Mouse (Mus musculus) lung, postnatal 10 days (tissue): Measurements from ENCODE around the gene Eif4h.

Experiments used
- DNase-seq: peaks from one replicate; pipeline ENCODE4 v3.0.0; 2021

Eif4h gene

GRCm38 (mm10) chr5:134647394-134647793 lies 8.1 kb upstream of the Eif4h start:
- no peak for DNase-seq

GRCm38 (mm10) chr5:134646461-134646860 lies 7.2 kb upstream of the Eif4h start:
- no peak for DNase-seq

GRCm38 (mm10) chr5:134644643-134645118 lies 5.4 kb upstream of the Eif4h start:
- DNase-seq = peak; percentile 93

- DNase-seq = peak; percentile 48
Observed at GRCm38 (mm10) chr5:134644121-134644520, 4.8 kb upstream of the Eif4h start.

- no peak for DNase-seq
Observed at GRCm38 (mm10) chr5:134640371-134640770, 1.1 kb upstream of the Eif4h start.

GRCm38 (mm10) chr5:134638461-134639268 lies 625 bp downstream of the Eif4h start:
- no peak for DNase-seq

- DNase-seq = no peak
Observed at GRCm38 (mm10) chr5:134637820-134638367, 1.4 kb downstream of the Eif4h start.

- no peak for DNase-seq
Observed at GRCm38 (mm10) chr5:134632841-134633240, 6.4 kb downstream of the Eif4h start.

GRCm38 (mm10) chr5:134630835-134631234 lies 8.5 kb downstream of the Eif4h start:
- no peak for DNase-seq

GRCm38 (mm10) chr5:134629508-134629907 lies 9.8 kb downstream of the Eif4h start:
- no peak for DNase-seq

- DNase-seq = no peak
Observed at GRCm38 (mm10) chr5:134622069-134622468, 17.2 kb downstream of the Eif4h start.

GRCm38 (mm10) chr5:134621099-134621640 lies 18.1 kb downstream of the Eif4h start:
- no peak for DNase-seq

GRCm38 (mm10) chr5:134620457-134620856 lies 18.8 kb downstream of the Eif4h start:
- DNase-seq = no peak

GRCm38 (mm10) chr5:134617071-134617470 lies 22.2 kb downstream of the Eif4h start:
- DNase-seq = peak; percentile 82

GRCm38 (mm10) chr5:134615780-134616179 lies 23.5 kb downstream of the Eif4h start:
- DNase-seq = no peak

GRCm38 (mm10) chr5:134615380-134615779 lies 23.9 kb downstream of the Eif4h start:
- DNase-seq = no peak

GRCm38 (mm10) chr5:134614802-134615201 lies 24.5 kb downstream of the Eif4h start, which contains the start of gene Lat2:
Gene Lat2 (minus strand): TSS chr5:134615025.
- DNase-seq = no peak

GRCm38 (mm10) chr5:134614296-134614695 lies 25.0 kb downstream of the Eif4h start:
- no peak for DNase-seq

- DNase-seq = no peak
Observed at GRCm38 (mm10) chr5:134613727-134614126, 25.6 kb downstream of the Eif4h start.

GRCm38 (mm10) chr5:134611810-134612521 lies 27.3 kb downstream of the Eif4h start:
- DNase-seq = no peak

- DNase-seq = no peak
Observed at GRCm38 (mm10) chr5:134609916-134610643, 29.2 kb downstream of the Eif4h start.

- DNase-seq = peak; percentile 43
Observed at GRCm38 (mm10) chr5:134607121-134607520, 32.2 kb downstream of the Eif4h start.

GRCm38 (mm10) chr5:134606314-134606713 lies 33.0 kb downstream of the Eif4h start:
- no peak for DNase-seq
